Mouse (Mus musculus): ENCODE results near the gene Rpp21. TPM values are rescaled to one million over a fixed set of nuclear protein-coding genes. Genes with fewer than 3 reads are reported as not detected.

The Rpp21 gene
- polyA plus RNA-seq (2017; shearing (Covaris generic)), result 170 TPM

DNA sequence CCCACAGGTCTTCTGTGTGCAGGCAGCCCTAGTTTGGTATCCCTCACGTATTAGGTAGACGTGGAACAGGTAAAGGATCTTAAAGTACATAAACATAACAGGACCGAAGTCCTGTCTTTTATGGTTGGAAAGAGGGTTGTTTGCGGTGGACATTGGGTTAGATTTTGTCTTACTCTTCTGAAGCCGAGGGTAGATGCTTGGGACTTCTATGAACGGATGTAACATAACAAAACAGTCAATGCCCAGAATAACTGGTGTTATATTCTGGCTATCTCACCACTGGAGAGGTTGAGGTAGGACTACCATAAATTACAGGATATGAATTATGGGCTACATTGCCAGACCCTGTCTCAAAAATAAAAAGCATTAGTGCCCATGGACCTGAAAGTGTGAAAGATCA lies at the start of gene Rpp21:
TSS of gene Rpp21 (minus strand) at position 101 of the 400 bp plus-strand sequence.

DNA sequence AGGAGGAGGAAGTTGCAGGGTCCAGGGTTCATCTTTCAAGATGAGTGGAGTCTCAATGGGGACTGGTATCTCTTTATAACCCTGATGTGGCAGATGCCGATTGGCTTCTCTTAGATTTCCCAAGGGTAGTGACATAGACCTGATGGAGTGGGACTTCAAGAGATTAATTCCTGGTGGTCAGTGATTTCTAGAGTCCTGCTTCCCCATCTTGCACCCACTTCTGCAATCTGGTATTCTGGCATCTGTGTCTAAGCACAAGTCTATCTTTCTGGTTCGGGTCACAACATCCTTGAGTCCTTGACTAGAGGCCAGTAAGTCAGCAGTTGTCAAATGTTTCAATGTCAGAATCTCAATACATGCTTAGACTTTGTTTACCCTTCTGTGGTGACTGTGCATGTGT lies 28.5 kb upstream of the Rpp21 start, which contains the start of gene H2-M10.2:
TSS of gene H2-M10.2 (minus strand) at position 101 of the 400 bp plus-strand sequence.

DNA sequence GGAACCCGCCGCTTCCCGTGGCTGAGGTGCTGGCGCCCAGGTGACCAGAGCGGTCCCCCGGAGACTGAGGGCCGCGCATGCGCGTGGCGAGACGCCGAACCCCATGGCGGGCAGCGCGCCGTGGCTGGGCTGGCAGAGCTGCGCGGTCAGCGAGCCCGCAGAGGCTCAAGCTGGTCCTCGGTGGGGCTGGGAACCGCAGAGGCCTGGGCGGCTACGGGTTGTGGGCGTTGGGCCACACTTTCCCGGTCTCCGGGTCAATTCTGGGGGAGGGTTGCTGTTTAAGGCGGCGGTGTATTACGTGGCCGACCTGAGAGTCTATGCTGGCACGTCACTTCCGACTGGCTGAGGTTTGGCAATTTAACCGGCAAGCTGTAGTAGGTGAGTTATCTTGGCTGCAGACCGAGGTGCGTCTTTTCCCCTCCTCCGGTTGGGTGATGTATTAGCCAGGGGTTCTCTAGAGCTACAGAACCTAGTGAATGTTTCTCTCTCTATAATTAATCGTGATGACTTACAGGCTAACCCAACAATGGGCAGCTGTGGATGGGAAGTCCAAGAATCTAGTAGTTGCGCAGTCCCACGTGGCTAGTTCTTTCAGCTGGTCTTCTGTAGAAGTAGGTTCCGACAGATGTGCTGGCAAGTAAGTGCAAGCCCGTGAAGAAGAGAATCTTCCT lies 13.9 kb upstream of the Rpp21 start, which contains the start of gene Trim39:
TSS of gene Trim39 (minus strand) at position 662 of the 671 bp plus-strand sequence.

Other genes with a start within 250 kb of the Rpp21 start
- gene H2-T24, start 237.5 kb downstream of the Rpp21 start, polyA plus RNA-seq (2017; shearing (Covaris generic)), result 27.0 TPM
- gene H2-T23, start 225.2 kb downstream of the Rpp21 start, polyA plus RNA-seq (2017; shearing (Covaris generic)), result 848 TPM
- gene H2-T22, start 215.3 kb downstream of the Rpp21 start, polyA plus RNA-seq (2017; shearing (Covaris generic)), result 263 TPM
- 0.56 TPM for gene Gm6034, start 215.1 kb downstream of the Rpp21 start, polyA plus RNA-seq (2017; shearing (Covaris generic))
- not detected for gene Gm11127, start 199.7 kb downstream of the Rpp21 start, polyA plus RNA-seq (2017; shearing (Covaris generic))
- gene Gm19684, start 136.4 kb downstream of the Rpp21 start, polyA plus RNA-seq (2017; shearing (Covaris generic)), result 1.3 TPM
- gene Gm7030, start 128.6 kb downstream of the Rpp21 start, polyA plus RNA-seq (2017; shearing (Covaris generic)), result not detected
- gene Gm8909, start 89.5 kb downstream of the Rpp21 start, polyA plus RNA-seq (2017; shearing (Covaris generic)), result 12.9 TPM
- gene H2-T3, start 67.8 kb downstream of the Rpp21 start, polyA plus RNA-seq (2017; shearing (Covaris generic)), result 0.92 TPM
- 23.2 TPM for gene Trim39, start 14.2 kb upstream of the Rpp21 start, polyA plus RNA-seq (2017; shearing (Covaris generic))
- not detected for gene H2-M10.2, start 28.4 kb upstream of the Rpp21 start, polyA plus RNA-seq (2017; shearing (Covaris generic))
- not detected for gene H2-M10.1, start 68.1 kb upstream of the Rpp21 start, polyA plus RNA-seq (2017; shearing (Covaris generic))
- gene H2-M10.3, start 110.3 kb upstream of the Rpp21 start, polyA plus RNA-seq (2017; shearing (Covaris generic)), result not detected
- gene H2-M10.4, start 204.3 kb upstream of the Rpp21 start, polyA plus RNA-seq (2017; shearing (Covaris generic)), result not detected